Mouse (Mus musculus): ENCODE results near the gene Nipal3.

- TF ChIP-seq CTCF (IDR thresholded peaks at IDR 0.05; ENCODE audit: control insufficient read depth, insufficient read depth, insufficient read length) = peak; percentile 85
- no peak for TF ChIP-seq USF1 (IDR thresholded peaks at IDR 0.05; ENCODE audit: low read depth)
- no peak for TF ChIP-seq CEBPB (IDR thresholded peaks at IDR 0.05; ENCODE audit: low read depth)
- TF ChIP-seq MAX (IDR thresholded peaks at IDR 0.05) = no peak
- TF ChIP-seq MYOD1 (IDR thresholded peaks at IDR 0.05; ENCODE audit: control insufficient read depth, insufficient read length, low read depth) = no peak
Measured at GRCm38 (mm10) chr4:135411633-135412032, 83.2 kb downstream of the Nipal3 start.
